Mouse (Mus musculus) ovary, postnatal 10 days (tissue): ENCODE measurements around the gene Fam204a.

Experiments used
- DNase-seq: peaks from one replicate; pipeline ENCODE4 v3.0.0; 2022; ENCODE audit warnings: low spot score

Gene Fam204a

DNA sequence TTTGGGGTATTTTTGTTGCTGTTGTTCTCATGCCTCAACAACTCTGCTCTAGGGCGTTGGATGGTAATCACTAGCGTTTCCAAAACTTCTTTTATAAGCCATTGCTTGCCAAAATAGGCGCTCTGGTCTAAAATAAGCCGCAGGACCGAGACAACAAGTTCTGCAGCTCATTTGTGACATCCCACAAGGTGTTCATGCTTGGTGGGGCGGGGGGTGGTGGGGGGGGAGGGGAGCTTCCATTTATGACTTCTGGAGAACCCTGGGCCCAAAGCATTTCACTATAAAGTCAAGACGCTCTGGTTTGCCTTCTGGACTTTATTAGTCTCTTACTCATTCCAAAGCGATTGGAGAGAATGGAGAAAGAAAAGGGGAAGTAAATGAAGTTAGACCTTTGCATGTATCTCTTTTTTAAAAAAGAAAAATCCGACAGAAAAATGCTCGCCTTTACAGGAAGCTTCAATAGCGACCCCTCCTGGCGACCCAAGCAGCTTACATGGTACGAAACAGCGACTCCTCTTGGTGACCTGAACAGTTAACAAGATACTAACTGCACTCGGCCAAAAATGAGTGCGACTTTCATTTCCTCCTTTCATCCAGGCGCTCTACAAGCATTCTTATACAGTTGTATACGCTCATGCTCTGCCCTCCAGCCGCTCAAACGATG, 65.8 kb downstream of the Fam204a start:
- DNase-seq = no peak

DNA sequence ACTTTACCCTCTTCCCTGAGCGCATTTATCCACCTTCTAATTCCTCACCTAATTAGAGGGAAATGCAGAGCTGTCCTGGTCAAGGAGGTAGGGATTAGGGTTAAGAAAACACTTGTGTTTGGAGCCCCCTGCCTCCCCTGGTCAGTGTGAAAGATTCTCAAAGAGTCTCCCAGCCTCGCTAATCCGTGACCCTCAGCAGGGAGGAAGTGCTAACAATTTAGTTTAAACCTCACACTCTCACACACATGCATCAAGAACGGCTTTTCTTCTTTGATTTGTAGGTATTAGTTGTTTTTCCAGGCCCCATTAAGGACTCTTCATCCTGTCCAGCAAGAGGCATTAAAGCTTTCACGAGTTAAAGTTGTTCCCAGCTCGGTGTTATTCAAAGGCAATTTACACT, 66.7 kb downstream of the Fam204a start:
- no peak for DNase-seq

DNA sequence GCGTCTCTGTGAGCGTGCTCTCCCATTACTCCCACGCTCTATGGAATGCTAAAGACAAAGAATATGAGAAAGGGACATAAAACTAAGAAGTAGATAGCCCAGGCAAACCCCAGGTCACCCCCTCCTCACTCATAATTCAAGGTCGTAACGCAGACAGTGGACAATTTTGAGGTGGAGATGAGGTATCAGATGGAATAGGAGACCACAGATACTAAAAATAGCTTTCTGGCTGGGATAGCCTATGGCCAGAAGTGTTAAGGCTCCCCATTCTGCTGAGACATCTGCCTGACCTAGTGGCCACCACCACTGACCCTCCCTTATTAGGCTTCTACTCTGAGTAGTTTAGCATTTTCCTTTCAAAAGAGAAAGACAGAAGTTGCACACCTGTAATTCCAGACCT, 71.2 kb downstream of the Fam204a start:
- no peak for DNase-seq

DNA sequence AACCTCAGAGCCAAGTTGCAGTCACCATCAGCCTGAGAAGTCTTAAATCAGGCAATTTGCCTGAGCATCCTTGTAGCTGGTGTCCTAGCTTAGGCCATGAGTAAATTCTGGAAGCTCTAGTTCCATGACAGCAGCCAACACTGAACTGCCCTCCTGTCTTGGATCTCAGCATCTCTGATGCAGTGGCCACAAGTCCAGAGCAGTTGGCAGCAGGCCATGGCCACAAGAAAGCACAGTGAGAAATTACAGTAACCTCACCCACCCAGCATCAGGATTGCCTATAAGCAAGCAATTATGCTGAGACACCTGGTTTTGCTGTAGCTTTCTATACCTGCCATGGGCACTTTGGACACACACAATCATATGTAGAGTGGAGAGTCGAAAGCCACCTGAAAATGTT, 73.4 kb downstream of the Fam204a start:
- DNase-seq = no peak

DNA sequence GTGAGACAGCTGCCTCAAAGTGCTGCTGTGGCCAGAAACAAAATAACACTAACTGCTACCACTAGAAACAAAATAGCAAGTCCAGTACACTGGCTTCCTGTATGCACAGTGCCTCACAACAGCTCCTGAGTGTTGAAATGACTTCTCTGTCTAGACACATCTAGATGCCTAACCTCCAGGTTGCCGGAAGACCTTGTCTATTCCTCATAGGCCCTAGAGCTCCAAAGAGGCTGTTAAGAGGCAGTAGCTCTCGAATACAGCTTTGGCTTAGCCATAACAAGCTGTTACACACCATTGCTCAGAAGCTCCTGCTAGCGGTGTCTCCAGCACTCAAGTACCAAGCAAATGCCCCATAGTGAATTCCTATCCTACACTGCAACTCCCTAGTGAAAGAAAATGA, 76.4 kb downstream of the Fam204a start:
- no peak for DNase-seq

DNA sequence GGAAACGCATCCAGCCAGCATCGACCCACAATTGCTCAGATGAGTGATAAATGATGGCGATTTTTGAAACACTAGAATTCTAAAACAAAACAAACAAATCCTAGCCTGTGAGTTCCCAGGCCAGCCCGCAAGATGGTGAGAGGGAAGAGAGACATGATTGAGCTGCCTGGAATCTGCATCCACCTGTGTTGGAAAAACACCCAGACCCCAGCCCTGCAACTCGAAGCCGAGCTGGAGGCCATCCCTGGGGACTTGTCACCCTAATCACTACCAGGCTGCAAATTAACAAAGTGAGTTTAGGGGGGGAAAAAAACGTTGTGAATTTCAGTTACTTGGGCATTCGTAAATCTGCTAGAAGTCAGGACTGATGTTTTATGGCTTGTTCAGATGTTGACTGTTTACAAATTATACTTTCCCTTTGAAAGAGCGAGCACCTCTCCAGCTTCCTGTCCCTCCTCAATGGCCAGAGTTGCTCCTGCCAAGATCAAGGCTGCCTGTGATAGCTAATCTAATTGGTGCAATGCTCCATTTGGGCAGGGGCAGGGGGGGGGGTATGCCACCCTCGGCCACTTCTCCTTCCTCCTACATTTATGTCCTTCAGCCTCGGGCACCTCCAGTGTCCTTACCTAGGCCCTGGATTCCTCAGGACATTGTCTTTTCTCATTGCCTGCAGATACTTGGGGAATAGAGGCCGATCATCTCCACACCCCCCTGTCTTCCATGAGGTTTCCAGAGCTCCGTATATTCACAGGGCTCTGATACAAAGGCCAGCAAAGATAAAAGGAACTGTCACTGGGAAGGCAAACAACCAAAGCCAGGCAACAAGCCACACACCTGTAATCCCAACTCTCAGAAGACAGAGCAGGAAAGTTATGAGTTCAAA, 77.2 kb downstream of the Fam204a start:
- DNase-seq = no peak
